Mouse (Mus musculus) embryonic fibroblast, embryonic 13.5 days (primary cell): Measurements from ENCODE around the gene Gata3. TPM values are rescaled to one million over a fixed set of nuclear protein-coding genes. Genes with fewer than 3 reads are reported as not detected.

Source experiments
- H3K27ac ChIP-seq: 2 replicates; pipeline ENCODE4 v1.5.1; 2012; ENCODE audit warnings: low read length, control low read depth, inconsistent platforms; ENCODE audit not compliant: insufficient read depth
- H3K4me1 ChIP-seq: 2 replicates; pipeline ENCODE4 v1.6.1; 2011; ENCODE audit warnings: low read length; ENCODE audit not compliant: control insufficient read depth, insufficient read depth
- H3K4me3 ChIP-seq: 2 replicates; pipeline ENCODE4 v1.5.1; 2011; ENCODE audit warnings: mild to moderate bottlenecking, control low read depth, low read length; ENCODE audit not compliant: insufficient read depth
- CTCF ChIP-seq: IDR thresholded peaks from 2 replicates; pipeline ENCODE4 v1.5.1; 2011; ENCODE audit warnings: mild to moderate bottlenecking, control low read depth, low read length, moderate library complexity, borderline replicate concordance; ENCODE audit not compliant: insufficient read depth
- POLR2A ChIP-seq: IDR thresholded peaks from 2 replicates; pipeline ENCODE4 v1.6.1; 2011; ENCODE audit warnings: low read depth, mild to moderate bottlenecking, control low read depth, low read length, moderate library complexity
- polyA plus RNA-seq: library from polyadenylated mRNA; stranded (reverse); fragments of >200 nt; gene quantifications from 2 replicates; pipeline ENCODE4 v1.2.4, GENCODE M21; 2011; ENCODE audit warnings: low read depth; ENCODE audit not compliant: missing spikeins, insufficient read length

Gata3 gene
- polyA plus RNA-seq, 1 experiment = 4.5 TPM

DNA sequence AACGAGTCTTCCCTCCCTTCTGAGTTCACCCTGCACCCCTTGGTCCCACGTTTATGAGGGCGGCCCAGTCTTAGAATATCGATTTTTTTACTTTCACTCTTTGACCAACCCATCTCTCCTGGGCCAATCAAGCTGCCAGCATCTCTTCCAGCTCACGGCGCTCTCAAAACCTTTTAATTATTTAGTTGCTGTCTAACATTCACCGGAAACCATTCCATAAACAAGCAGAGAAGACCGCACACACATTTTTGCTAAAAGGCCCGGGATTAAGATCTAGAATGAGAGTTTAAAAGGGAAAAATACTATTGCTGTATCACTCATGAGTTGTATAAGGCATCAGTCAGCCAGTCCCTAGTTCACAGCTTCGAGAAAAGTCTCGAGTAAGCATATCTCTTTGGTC lies 9.6 kb downstream of the Gata3 start:
- Histone ChIP-seq H3K4me1 (no peaks in the 10 kb centered on the region), H3K27ac (no peak overlapping the region), H3K4me3 (no peak overlapping the region)
- TF ChIP-seq POLR2A = no peak
- TF ChIP-seq CTCF = no peak

- peak overlapping the region; percentile 10; the same call in 1 of the 2 replicates for H3K27ac ChIP-seq
- no peaks in the 10 kb centered on the region for H3K4me1 ChIP-seq
- peak; percentile 81 for TF ChIP-seq CTCF
- TF ChIP-seq POLR2A = peak; percentile 66
- peak overlapping the region; percentile 58 for H3K4me3 ChIP-seq
These were observed 10.3 kb downstream of the Gata3 start for GRCm38 (mm10) chr2:9879493-9879892.

DNA sequence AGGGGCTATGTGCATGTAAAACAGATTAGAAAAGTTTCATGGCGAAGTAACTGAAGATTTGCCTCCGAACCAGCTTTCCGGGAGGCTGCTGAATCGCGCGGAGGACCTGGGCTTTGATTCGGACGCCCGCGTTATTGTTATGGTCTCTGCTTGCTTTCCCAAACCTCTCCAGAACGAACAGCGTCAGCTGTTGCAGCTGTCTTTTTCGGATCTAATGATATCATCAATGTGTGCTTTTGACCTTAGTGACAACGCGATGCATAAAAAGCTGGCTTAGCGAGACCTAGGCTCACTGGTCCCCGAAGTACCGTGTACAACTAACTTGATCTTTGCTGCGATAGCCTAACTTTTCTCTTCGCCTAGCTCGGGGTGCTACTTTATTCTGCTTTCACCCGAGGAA lies 10.7 kb downstream of the Gata3 start:
- H3K4me1 ChIP-seq = no peaks in the 10 kb centered on the region
- peak overlapping the region; percentile 10; the same call in 1 of the 2 replicates for H3K27ac ChIP-seq
- peak overlapping the region; percentile 58 for H3K4me3 ChIP-seq

DNA sequence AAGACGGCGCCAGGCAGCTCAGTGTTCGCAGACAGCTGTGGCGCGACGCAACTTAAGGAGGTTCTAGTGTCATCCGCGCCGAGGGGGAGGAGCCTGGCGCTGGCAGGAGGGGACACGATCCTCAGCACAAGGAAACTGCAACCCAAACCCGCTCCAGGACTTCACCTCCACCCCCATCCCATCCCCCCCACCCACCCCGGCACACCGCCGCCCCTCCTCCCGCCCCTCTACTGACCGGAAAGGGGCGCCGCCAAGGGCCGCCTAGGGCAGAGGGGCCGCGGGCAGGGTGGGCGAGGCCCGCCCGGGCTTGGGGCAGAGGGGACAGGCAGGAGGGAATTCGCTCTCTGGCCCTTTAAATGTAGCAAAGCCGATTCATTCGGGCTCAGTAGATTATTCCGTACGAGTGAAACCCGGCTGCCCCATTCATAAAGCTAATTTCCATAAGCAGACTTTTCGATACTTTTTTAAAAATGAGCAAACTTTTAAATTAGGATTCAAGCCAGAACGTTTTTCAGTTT lies 11.2 kb downstream of the Gata3 start:
- TF ChIP-seq CTCF = no peak
- TF ChIP-seq POLR2A = 0 out of 2 replicates have a peak, but pooled peaks have one; percentile 25
- H3K4me1 ChIP-seq = no peaks in the 10 kb centered on the region
- H3K4me3 ChIP-seq = peak overlapping the region; percentile 58
- H3K27ac ChIP-seq = peak overlapping the region; percentile 12; the same call in 1 of the 2 replicates

More for the DNA sequence above, 10.7 kb downstream of the Gata3 start:
- no peak for TF ChIP-seq CTCF
- TF ChIP-seq POLR2A = no peak

DNA sequence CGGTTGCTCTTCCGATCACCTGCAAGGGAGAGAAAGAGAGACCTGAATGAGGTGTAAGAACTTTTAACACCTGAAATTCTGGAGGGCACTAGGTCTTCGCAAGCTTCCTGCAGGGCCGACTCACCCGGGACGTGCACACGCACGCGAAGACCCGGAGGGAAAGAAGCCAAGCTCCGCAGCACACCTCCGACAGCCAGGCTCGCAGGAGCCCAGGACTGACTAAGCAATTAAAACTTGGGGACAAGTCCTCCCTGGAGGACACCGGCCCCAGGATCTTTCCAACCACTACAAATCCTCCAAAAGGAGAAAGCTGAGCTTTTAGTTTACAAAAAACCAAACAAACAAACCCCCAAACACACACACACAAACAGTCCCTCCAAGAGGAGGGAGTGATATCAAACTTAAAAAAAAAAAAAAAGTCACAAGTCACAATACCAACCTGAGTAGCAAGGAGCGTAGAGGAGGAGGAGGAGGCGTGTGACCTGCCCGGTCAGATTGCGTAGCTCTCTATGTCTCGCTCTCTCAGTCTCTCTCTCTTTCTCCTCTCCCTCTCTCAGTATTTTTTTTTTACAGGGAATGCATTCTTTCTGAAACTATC lies 11.8 kb downstream of the Gata3 start:
- no peak for TF ChIP-seq POLR2A
- no peak for TF ChIP-seq CTCF
- peak overlapping the region; percentile 58 for H3K4me3 ChIP-seq
- H3K4me1 ChIP-seq = no peaks in the 10 kb centered on the region
- peak overlapping the region; percentile 12; the same call in 1 of the 2 replicates for H3K27ac ChIP-seq

GRCm38 (mm10) chr2:9877326-9877690 lies 12.5 kb downstream of the Gata3 start:
- Histone ChIP-seq H3K4me3 (peak overlapping the region; percentile 58), H3K4me1 (0 out of 2 replicates have a peak, but pooled peaks cover 5% of the 10 kb centered on the region), H3K27ac (no peak overlapping the region)
- TF ChIP-seq POLR2A (no peak), CTCF (no peak)

GRCm38 (mm10) chr2:9876621-9877325 lies 13.1 kb downstream of the Gata3 start:
- TF ChIP-seq CTCF (no peak), POLR2A (no peak)

GRCm38 (mm10) chr2:9875676-9876357 lies 14.0 kb downstream of the Gata3 start:
- Histone ChIP-seq H3K4me3 (peak overlapping the region; percentile 58; the same call in 1 of the 2 replicates), H3K27ac (no peak overlapping the region), H3K4me1 (0 out of 2 replicates have a peak, but pooled peaks cover 7% of the 10 kb centered on the region)
- TF ChIP-seq CTCF (no peak), POLR2A (no peak)

More at GRCm38 (mm10) chr2:9876621-9877325, 13.1 kb downstream of the Gata3 start:
- Histone ChIP-seq H3K4me1 (0 out of 2 replicates have a peak, but pooled peaks cover 7% of the 10 kb centered on the region), H3K27ac (no peak overlapping the region), H3K4me3 (peak overlapping the region; percentile 58)

GRCm38 (mm10) chr2:9875220-9875619 lies 14.6 kb downstream of the Gata3 start:
- H3K4me3 ChIP-seq = peak overlapping the region; percentile 2

More at GRCm38 (mm10) chr2:9875220-9875619, 14.6 kb downstream of the Gata3 start:
- TF ChIP-seq CTCF (no peak), POLR2A (no peak)
- Histone ChIP-seq H3K4me1 (0 out of 2 replicates have a peak, but pooled peaks cover 7% of the 10 kb centered on the region), H3K27ac (no peak overlapping the region)
